Mouse (Mus musculus): ENCODE results near the gene Jak2. TPM values are rescaled to one million over a fixed set of nuclear protein-coding genes. Genes with fewer than 3 reads are reported as not detected.
A peak's percentile ranks its signal among the peaks of the same experiment; 100 is the strongest.

The Jak2 gene
- polyA plus RNA-seq (2012; rRNA removed) = 7.7 and 8.7 TPM in 2 replicates

GRCm38 (mm10) chr19:29251191-29251957 is at the start of gene Jak2:
Gene Jak2, plus strand, starts transcription at chr19:29251828.
- H3K4me3 ChIP-seq (ENCODE audit: extremely low read depth, insufficient read depth, insufficient read length) = peak within 1 kb of the TSS; percentile 75
- 2% methylated on average over 108 of the region's 114 CpGs for WGBS
- peaks cover 1% of the 10 kb centered on the region; the same call in 1 of the 2 replicates for H3K27me3 ChIP-seq (ENCODE audit: control insufficient read depth, insufficient read depth, low read length)
- peak within 1 kb of the TSS; percentile 93 for H3K27ac ChIP-seq (ENCODE audit: insufficient read depth, low read length)
- 0 out of 2 replicates have a peak, but pooled peaks cover 2% of the 10 kb centered on the region for H3K36me3 ChIP-seq (ENCODE audit: control insufficient read depth, insufficient read depth, low read length)
- peak; percentile 72 to 89 for DNase-seq (ENCODE audit: low read depth in 1 of 2, low spot score in 2 of 2)
- TF ChIP-seq POLR2A (IDR thresholded peaks at IDR 0.05; ENCODE audit: low read depth, low read length) (peak; percentile 59), CTCF (IDR thresholded peaks at IDR 0.05; ENCODE audit: extremely low read depth, insufficient read depth, insufficient read length, insufficient replicate concordance) (peak; percentile 2; the same call in 1 of the 2 replicates)
- H3K4me1 ChIP-seq (ENCODE audit: control insufficient read depth, insufficient read depth, insufficient read length) = no peaks in the 10 kb centered on the region; the same call in 1 of the 2 replicates

- H3K27me3 ChIP-seq (ENCODE audit: control insufficient read depth, insufficient read depth, low read length) = no peaks in the 10 kb centered on the region
- H3K36me3 ChIP-seq (ENCODE audit: control insufficient read depth, insufficient read depth, low read length) = no peaks in the 10 kb centered on the region
- WGBS = 71% methylated on average over 2 of the region's 2 CpGs
- H3K27ac ChIP-seq (ENCODE audit: insufficient read depth, low read length) = no peak overlapping the region
- H3K4me3 ChIP-seq (ENCODE audit: extremely low read depth, insufficient read depth, insufficient read length) = no peak overlapping the region
- no peak for DNase-seq (ENCODE audit: low read depth in 1 of 2, low spot score in 2 of 2)
- TF ChIP-seq POLR2A (IDR thresholded peaks at IDR 0.05; ENCODE audit: low read depth, low read length) (no peak), CTCF (IDR thresholded peaks at IDR 0.05; ENCODE audit: extremely low read depth, insufficient read depth, insufficient read length, insufficient replicate concordance) (no peak)
- no peaks in the 10 kb centered on the region for H3K4me1 ChIP-seq (ENCODE audit: control insufficient read depth, insufficient read depth, insufficient read length)
Observed at GRCm38 (mm10) chr19:29203337-29203736, 48.3 kb upstream of the Jak2 start.

GRCm38 (mm10) chr19:29204583-29204982 is 47.0 kb upstream of the Jak2 start:
- Histone ChIP-seq H3K4me1 (ENCODE audit: control insufficient read depth, insufficient read depth, insufficient read length) (no peaks in the 10 kb centered on the region), H3K4me3 (ENCODE audit: extremely low read depth, insufficient read depth, insufficient read length) (no peak overlapping the region), H3K27ac (ENCODE audit: insufficient read depth, low read length) (no peak overlapping the region), H3K27me3 (ENCODE audit: control insufficient read depth, insufficient read depth, low read length) (no peaks in the 10 kb centered on the region), H3K36me3 (ENCODE audit: control insufficient read depth, insufficient read depth, low read length) (no peaks in the 10 kb centered on the region)
- TF ChIP-seq CTCF (IDR thresholded peaks at IDR 0.05; ENCODE audit: extremely low read depth, insufficient read depth, insufficient read length, insufficient replicate concordance) (no peak), POLR2A (IDR thresholded peaks at IDR 0.05; ENCODE audit: low read depth, low read length) (no peak)
- DNase-seq (ENCODE audit: low read depth in 1 of 2, low spot score in 2 of 2) = no peak
- 85% methylated on average over 4 of the region's 4 CpGs for WGBS

- WGBS = 85% methylated on average over 2 of the region's 2 CpGs
- no peak for DNase-seq (ENCODE audit: low read depth in 1 of 2, low spot score in 2 of 2)
- Histone ChIP-seq H3K4me3 (ENCODE audit: extremely low read depth, insufficient read depth, insufficient read length) (no peak overlapping the region), H3K27me3 (ENCODE audit: control insufficient read depth, insufficient read depth, low read length) (no peaks in the 10 kb centered on the region), H3K27ac (ENCODE audit: insufficient read depth, low read length) (no peak overlapping the region), H3K36me3 (ENCODE audit: control insufficient read depth, insufficient read depth, low read length) (no peaks in the 10 kb centered on the region), H3K4me1 (ENCODE audit: control insufficient read depth, insufficient read depth, insufficient read length) (no peaks in the 10 kb centered on the region)
- TF ChIP-seq CTCF (IDR thresholded peaks at IDR 0.05; ENCODE audit: extremely low read depth, insufficient read depth, insufficient read length, insufficient replicate concordance) (no peak), POLR2A (IDR thresholded peaks at IDR 0.05; ENCODE audit: low read depth, low read length) (no peak)
Observed at GRCm38 (mm10) chr19:29205267-29205666, 46.4 kb upstream of the Jak2 start.

GRCm38 (mm10) chr19:29209898-29210297 is 41.7 kb upstream of the Jak2 start:
- 34% methylated on average over 7 of the region's 7 CpGs for WGBS
- DNase-seq (ENCODE audit: low read depth in 1 of 2, low spot score in 2 of 2) = peak in 1 of 2 experiments; percentile 32

GRCm38 (mm10) chr19:29210319-29210718 is 41.3 kb upstream of the Jak2 start:
- TF ChIP-seq POLR2A (IDR thresholded peaks at IDR 0.05; ENCODE audit: low read depth, low read length) (no peak), CTCF (IDR thresholded peaks at IDR 0.05; ENCODE audit: extremely low read depth, insufficient read depth, insufficient read length, insufficient replicate concordance) (no peak)
- H3K27ac ChIP-seq (ENCODE audit: insufficient read depth, low read length) = no peak overlapping the region
- DNase-seq (ENCODE audit: low read depth in 1 of 2, low spot score in 2 of 2) = no peak
- WGBS = 86% methylated on average over 9 of the region's 9 CpGs
- H3K36me3 ChIP-seq (ENCODE audit: control insufficient read depth, insufficient read depth, low read length) = no peaks in the 10 kb centered on the region
- no peak overlapping the region for H3K4me3 ChIP-seq (ENCODE audit: extremely low read depth, insufficient read depth, insufficient read length)
- H3K4me1 ChIP-seq (ENCODE audit: control insufficient read depth, insufficient read depth, insufficient read length) = no peaks in the 10 kb centered on the region
- no peaks in the 10 kb centered on the region for H3K27me3 ChIP-seq (ENCODE audit: control insufficient read depth, insufficient read depth, low read length)

More at GRCm38 (mm10) chr19:29209898-29210297, 41.7 kb upstream of the Jak2 start:
- Histone ChIP-seq H3K4me3 (ENCODE audit: extremely low read depth, insufficient read depth, insufficient read length) (no peak overlapping the region), H3K4me1 (ENCODE audit: control insufficient read depth, insufficient read depth, insufficient read length) (no peaks in the 10 kb centered on the region), H3K27me3 (ENCODE audit: control insufficient read depth, insufficient read depth, low read length) (no peaks in the 10 kb centered on the region), H3K27ac (ENCODE audit: insufficient read depth, low read length) (no peak overlapping the region), H3K36me3 (ENCODE audit: control insufficient read depth, insufficient read depth, low read length) (no peaks in the 10 kb centered on the region)
- TF ChIP-seq CTCF (IDR thresholded peaks at IDR 0.05; ENCODE audit: extremely low read depth, insufficient read depth, insufficient read length, insufficient replicate concordance) = no peak
- TF ChIP-seq POLR2A (IDR thresholded peaks at IDR 0.05; ENCODE audit: low read depth, low read length) = no peak
